Mouse (Mus musculus): ENCODE data around the gene Psmg4.

GRCm38 (mm10) chr13:34113086-34113485 lies 49.7 kb upstream of the Psmg4 start:
- TF ChIP-seq CTCF (IDR thresholded peaks at IDR 0.05; ENCODE audit: low read depth, low read length) (no peak), POLR2A (IDR thresholded peaks at IDR 0.05; ENCODE audit: extremely low read depth, insufficient read depth, low read length) (no peak)
